Mouse (Mus musculus) midbrain, embryonic 14.5 days (tissue): ENCODE data around the gene Ndufs4. TPM values are rescaled to one million over a fixed set of nuclear protein-coding genes. Genes with fewer than 3 reads are reported as not detected.

Source experiments
- ATAC-seq: fragments of 200-750 bp; cut with Nextera tagmentation; 2 replicates; pipeline ENCODE4 v1.8.0; 2017; ENCODE audit warnings: moderate number of reproducible peaks, moderate library complexity; ENCODE audit not compliant: low FRiP score, low TSS enrichment
- DNase-seq: peaks from one replicate; pipeline ENCODE4 v3.0.0-alpha.2; 2015
- H3K27ac ChIP-seq: fragments of 300-500 bp; sonication (generic); replicated peaks from 2 replicates; pipeline ENCODE4 v1.5.1; 2014; ENCODE audit warnings: mild to moderate bottlenecking, low read depth, low read length, moderate library complexity
- H3K27me3 ChIP-seq: fragments of 300-500 bp; sonication (generic); 2 replicates; pipeline ENCODE4 v1.6.1; 2014; ENCODE audit warnings: low read length, control low read depth, mixed read lengths; ENCODE audit not compliant: control insufficient read depth, insufficient read depth
- H3K36me3 ChIP-seq: fragments of 300-500 bp; sonication (generic); 2 replicates; pipeline ENCODE4 v1.6.1; 2014; ENCODE audit warnings: low read length, control low read depth; ENCODE audit not compliant: control insufficient read depth, insufficient read depth
- H3K4me1 ChIP-seq: fragments of 300-500 bp; sonication (generic); 2 replicates; pipeline ENCODE4 v1.6.1; 2014; ENCODE audit warnings: mild to moderate bottlenecking, antibody characterized with exemption, low read length, control low read depth; ENCODE audit not compliant: control insufficient read depth, insufficient read depth
- H3K4me2 ChIP-seq: fragments of 300-500 bp; sonication (generic); 2 replicates; pipeline ENCODE4 v1.6.1; 2014; ENCODE audit warnings: mild to moderate bottlenecking, low read length, moderate library complexity
- H3K4me3 ChIP-seq: fragments of 300-500 bp; sonication (generic); replicated peaks from 2 replicates; pipeline ENCODE4 v1.5.1; 2014; ENCODE audit warnings: low read depth, low read length
- H3K9ac ChIP-seq: fragments of 300-500 bp; sonication (generic); replicated peaks from 2 replicates; pipeline ENCODE4 v1.6.1; 2014; ENCODE audit warnings: mild to moderate bottlenecking, low read length, moderate library complexity
- H3K9me3 ChIP-seq: fragments of 300-500 bp; sonication (generic); 2 replicates; pipeline ENCODE4 v1.6.1; 2016; ENCODE audit warnings: low read length, control low read depth, mixed read lengths; ENCODE audit not compliant: control insufficient read depth
- whole genome bisulfite sequencing: fragments of 180-500 bp; shearing (Covaris S2); extraction: QIAGEN DNeasy Blood & Tissue Kit; methylation state at CpG from one replicate; pipeline ENCODE4 v1.1.7; 2014; 5-methylcytosine and 5-hydroxymethylcytosine counted together
- polyA plus RNA-seq: library from polyadenylated mRNA; unstranded; fragments of >200 nt; fragmentation: Nextera tagmentation; extraction: Ambion mirVana; gene quantifications from 2 replicates; pipeline ENCODE4 v1.2.1, GENCODE M21; 2014

Ndufs4 gene
- polyA plus RNA-seq, 1 experiment from 2014 or later: 370 TPM

GRCm38 (mm10) chr13:114271410-114272105 lies 116.5 kb downstream of the Ndufs4 start:
- H3K27ac ChIP-seq: no peak overlapping the region
- no peaks in the 10 kb centered on the region for H3K9me3 ChIP-seq
- no peaks in the 10 kb centered on the region for H3K4me1 ChIP-seq
- DNase-seq (no peak), ATAC-seq (no peak)
- H3K36me3 ChIP-seq: no peaks in the 10 kb centered on the region
- WGBS: 89% methylated on average over 16 of the region's 16 CpGs
- no peak overlapping the region for H3K4me3 ChIP-seq
- H3K27me3 ChIP-seq: no peaks in the 10 kb centered on the region
- no peak overlapping the region for H3K4me2 ChIP-seq
- H3K9ac ChIP-seq: no peak overlapping the region

DNA sequence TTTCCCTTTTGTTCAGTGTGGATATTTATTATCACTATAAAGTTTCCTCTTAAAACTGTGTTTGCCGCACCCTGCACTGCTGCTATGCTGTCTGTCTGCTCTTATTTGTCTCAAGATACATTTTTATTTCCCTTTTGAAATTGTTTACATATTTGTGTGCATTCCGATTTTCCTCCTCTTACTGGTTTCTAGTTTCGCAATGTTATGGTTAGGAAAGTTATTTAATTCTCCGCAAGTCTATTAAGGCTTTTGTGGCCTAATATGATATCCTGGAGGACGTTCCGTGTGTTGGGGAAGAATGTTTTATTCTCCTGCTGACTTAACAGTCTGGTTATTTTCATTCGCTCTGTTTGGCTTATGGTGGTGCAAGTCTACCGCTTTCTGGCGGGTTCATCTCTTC lies 120.3 kb downstream of the Ndufs4 start:
- DNase-seq (no peak), ATAC-seq (no peak)
- WGBS: 97% methylated on average over 9 of the region's 9 CpGs
- Histone ChIP-seq H3K36me3 (no peaks in the 10 kb centered on the region), H3K27ac (no peak overlapping the region), H3K9me3 (peaks cover 2% of the 10 kb centered on the region; the same call in 1 of the 2 replicates), H3K4me3 (no peak overlapping the region), H3K27me3 (no peaks in the 10 kb centered on the region), H3K4me1 (no peaks in the 10 kb centered on the region), H3K4me2 (no peak overlapping the region), H3K9ac (no peak overlapping the region)

DNA sequence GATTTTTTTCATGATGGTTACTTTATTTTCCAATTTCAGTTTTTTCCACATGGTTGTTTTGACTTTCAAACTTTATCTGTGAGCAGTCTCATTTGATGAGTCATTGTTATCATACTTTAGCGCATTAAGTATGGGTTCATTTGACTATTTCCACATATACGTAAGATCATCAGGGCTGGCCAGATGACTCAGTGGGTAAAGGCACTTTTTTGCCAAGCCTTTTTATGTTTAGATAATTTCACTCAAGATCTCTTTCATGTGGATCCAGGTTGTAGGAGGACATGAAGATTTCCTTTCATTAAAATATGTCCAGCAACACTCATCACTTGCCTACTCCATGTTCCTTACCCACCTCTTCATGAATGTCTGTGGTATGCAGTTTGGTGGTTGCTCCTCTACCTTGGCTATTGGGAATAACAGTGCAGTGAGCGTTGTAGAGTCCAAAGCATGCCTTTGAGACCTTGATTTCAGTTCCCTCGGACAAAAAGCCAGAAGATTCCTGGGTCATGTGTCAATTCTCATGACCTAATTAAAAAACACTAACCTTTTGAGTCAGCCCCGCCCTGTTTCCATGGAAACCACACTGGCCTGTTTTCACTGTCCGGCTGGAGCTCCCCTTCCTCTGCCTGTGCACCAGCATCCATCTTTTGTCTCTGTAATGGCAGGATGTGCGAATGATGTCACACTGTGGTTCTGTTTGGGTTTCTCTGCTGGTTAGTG lies 127.4 kb downstream of the Ndufs4 start:
- 60% methylated on average over 7 of the region's 7 CpGs for WGBS
- ATAC-seq (no peak), DNase-seq (no peak)

GRCm38 (mm10) chr13:114254697-114255096 lies 133.4 kb downstream of the Ndufs4 start:
- Histone ChIP-seq H3K9me3 (no peaks in the 10 kb centered on the region), H3K27me3 (no peaks in the 10 kb centered on the region), H3K27ac (no peak overlapping the region), H3K9ac (no peak overlapping the region), H3K36me3 (no peaks in the 10 kb centered on the region), H3K4me3 (no peak overlapping the region), H3K4me2 (no peak overlapping the region), H3K4me1 (no peaks in the 10 kb centered on the region)
- DNase-seq (no peak), ATAC-seq (no peak)
- WGBS: 87% methylated on average over 10 of the region's 10 CpGs

More for the DNA sequence above, 127.4 kb downstream of the Ndufs4 start:
- Histone ChIP-seq H3K27ac (no peak overlapping the region), H3K4me3 (no peak overlapping the region), H3K36me3 (no peaks in the 10 kb centered on the region), H3K9me3 (peaks cover 3% of the 10 kb centered on the region; the same call in 1 of the 2 replicates), H3K9ac (no peak overlapping the region), H3K4me2 (no peak overlapping the region), H3K4me1 (no peaks in the 10 kb centered on the region), H3K27me3 (no peaks in the 10 kb centered on the region)

Other genes starting within 250 kb of the Ndufs4 start
- 5.2 and 7.7 TPM in 2 replicates for gene Fst, start 70.7 kb upstream of the Ndufs4 start, polyA plus RNA-seq